Mouse (Mus musculus) stomach, embryonic 16.5 days (tissue): ENCODE measurements at regions not wholly inside any gene's neighbourhood (a gene's known extent, or its start where the extent isn't known, plus 50 kb on each side); places are given as distances from the start of the nearest gene placed in this dataset.

Source experiments
- ATAC-seq: fragments of 200-750 bp; cut with Nextera tagmentation; 2 replicates; pipeline ENCODE4 v1.8.0; 2017; ENCODE audit warnings: moderate number of reproducible peaks, moderate TSS enrichment; ENCODE audit not compliant: insufficient read depth, low FRiP score
- H3K27ac ChIP-seq: fragments of 300-500 bp; sonication (generic); 2 replicates; pipeline ENCODE4 v1.5.1; 2014; ENCODE audit warnings: low read length
- H3K27me3 ChIP-seq: fragments of 300-500 bp; sonication (generic); 2 replicates; pipeline ENCODE4 v1.6.1; 2014; ENCODE audit warnings: low read length, control low read depth, mixed read lengths; ENCODE audit not compliant: control insufficient read depth, insufficient read depth
- H3K36me3 ChIP-seq: fragments of 300-500 bp; sonication (generic); 2 replicates; pipeline ENCODE4 v1.6.1; 2014; ENCODE audit warnings: low read length; ENCODE audit not compliant: control insufficient read depth, insufficient read depth
- H3K4me1 ChIP-seq: fragments of 300-500 bp; sonication (generic); 2 replicates; pipeline ENCODE4 v1.6.1; 2014; ENCODE audit warnings: low read length, control low read depth, mixed read lengths; ENCODE audit not compliant: control insufficient read depth, insufficient read depth
- H3K4me2 ChIP-seq: fragments of 300-500 bp; sonication (generic); 2 replicates; pipeline ENCODE4 v1.6.1; 2014; ENCODE audit warnings: low read depth, low read length, mixed read lengths
- H3K4me3 ChIP-seq: fragments of 300-500 bp; sonication (generic); replicated peaks from 2 replicates; pipeline ENCODE4 v1.5.1; 2014; ENCODE audit warnings: mild to moderate bottlenecking, low read length
- H3K9ac ChIP-seq: fragments of 300-500 bp; sonication (generic); 2 replicates; pipeline ENCODE4 v1.6.1; 2014; ENCODE audit warnings: low read length
- H3K9me3 ChIP-seq: fragments of 300-500 bp; sonication (generic); replicated peaks from 2 replicates; pipeline ENCODE4 v1.6.1; 2016; ENCODE audit warnings: low read length, control low read depth; ENCODE audit not compliant: control insufficient read depth
- WGBS: fragments of 180-500 bp; shearing (Covaris S2); extraction: QIAGEN DNeasy Blood & Tissue Kit; methylation state at CpG from one replicate; pipeline ENCODE4 v1.1.7; 2014; 5-methylcytosine and 5-hydroxymethylcytosine counted together

- Histone ChIP-seq H3K27me3 (no peaks in the 10 kb centered on the region), H3K4me2 (peak overlapping the region; percentile 44; the same call in 1 of the 2 replicates), H3K36me3 (no peaks in the 10 kb centered on the region), H3K9me3 (no peaks in the 10 kb centered on the region), H3K9ac (peak overlapping the region; percentile 54; the same call in 1 of the 2 replicates), H3K27ac (no peak overlapping the region; the same call in 1 of the 2 replicates), H3K4me1 (peaks cover 13% of the 10 kb centered on the region), H3K4me3 (no peak overlapping the region)
- peak; percentile 46; the same call in 1 of the 2 replicates for ATAC-seq
- WGBS, result 21% methylated on average over 3 of the region's 3 CpGs
Observed at GRCm38 (mm10) chr4:95105424-95105823, 53.4 kb upstream of the Jun start.

- Histone ChIP-seq H3K4me3 (peak overlapping the region; percentile 11; the same call in 1 of the 2 replicates), H3K9me3 (no peaks in the 10 kb centered on the region), H3K4me2 (peak overlapping the region; percentile 44), H3K27me3 (no peaks in the 10 kb centered on the region), H3K4me1 (peaks cover 13% of the 10 kb centered on the region), H3K27ac (peak overlapping the region; percentile 64), H3K36me3 (no peaks in the 10 kb centered on the region), H3K9ac (peak overlapping the region; percentile 54)
- 32% methylated on average over 16 of the region's 16 CpGs for WGBS
- ATAC-seq, result peak; percentile 53
Observed at GRCm38 (mm10) chr4:95105926-95106622, 54.1 kb upstream of the Jun start.

- no peaks in the 10 kb centered on the region for H3K9me3 ChIP-seq
- H3K27ac ChIP-seq, result no peak overlapping the region
- 75% methylated on average over 10 of the region's 10 CpGs for WGBS
- ATAC-seq, result no peak
- H3K4me2 ChIP-seq, result no peak overlapping the region
- no peak overlapping the region for H3K4me3 ChIP-seq
- H3K27me3 ChIP-seq, result no peaks in the 10 kb centered on the region
- no peaks in the 10 kb centered on the region for H3K36me3 ChIP-seq
- peaks cover 13% of the 10 kb centered on the region for H3K4me1 ChIP-seq
- no peak overlapping the region for H3K9ac ChIP-seq
Observed at GRCm38 (mm10) chr4:95106881-95107665, 55.1 kb upstream of the Jun start.

GRCm38 (mm10) chr4:95108811-95109210 is 56.8 kb upstream of the Jun start:
- Histone ChIP-seq H3K27me3 (no peaks in the 10 kb centered on the region), H3K9ac (no peak overlapping the region), H3K9me3 (no peaks in the 10 kb centered on the region), H3K27ac (no peak overlapping the region), H3K36me3 (no peaks in the 10 kb centered on the region), H3K4me2 (no peak overlapping the region), H3K4me3 (no peak overlapping the region), H3K4me1 (peaks cover 13% of the 10 kb centered on the region)
- no peak for ATAC-seq
- 65% methylated on average over 6 of the region's 6 CpGs for WGBS

- WGBS, result 86% methylated on average over 8 of the region's 8 CpGs
Observed at GRCm38 (mm10) chr4:95110828-95111227, 58.8 kb upstream of the Jun start.

GRCm38 (mm10) chr4:95117158-95117681 is 65.2 kb upstream of the Jun start:
- Histone ChIP-seq H3K27me3 (no peaks in the 10 kb centered on the region), H3K9me3 (no peaks in the 10 kb centered on the region), H3K4me3 (no peak overlapping the region), H3K4me1 (no peaks in the 10 kb centered on the region), H3K4me2 (no peak overlapping the region), H3K9ac (no peak overlapping the region), H3K27ac (no peak overlapping the region), H3K36me3 (no peaks in the 10 kb centered on the region)
- WGBS, result 55% methylated on average over 5 of the region's 5 CpGs
- ATAC-seq, result no peak

More at GRCm38 (mm10) chr4:95110828-95111227, 58.8 kb upstream of the Jun start:
- H3K9ac ChIP-seq, result no peak overlapping the region
- peaks cover 6% of the 10 kb centered on the region; the same call in 1 of the 2 replicates for H3K4me1 ChIP-seq
- no peaks in the 10 kb centered on the region for H3K9me3 ChIP-seq
- H3K4me3 ChIP-seq, result no peak overlapping the region
- no peaks in the 10 kb centered on the region for H3K27me3 ChIP-seq
- ATAC-seq, result no peak
- no peaks in the 10 kb centered on the region for H3K36me3 ChIP-seq
- H3K4me2 ChIP-seq, result no peak overlapping the region
- no peak overlapping the region for H3K27ac ChIP-seq

GRCm38 (mm10) chr4:95120876-95121275 is 68.9 kb upstream of the Jun start:
- Histone ChIP-seq H3K4me1 (no peaks in the 10 kb centered on the region), H3K36me3 (no peaks in the 10 kb centered on the region), H3K9me3 (no peaks in the 10 kb centered on the region), H3K4me2 (no peak overlapping the region), H3K4me3 (no peak overlapping the region), H3K27me3 (no peaks in the 10 kb centered on the region), H3K9ac (no peak overlapping the region), H3K27ac (no peak overlapping the region)
- 79% methylated on average over 1 of the region's 1 CpGs for whole genome bisulfite sequencing
- ATAC-seq, result no peak

GRCm38 (mm10) chr4:95125346-95125745 is 73.3 kb upstream of the Jun start:
- 76% methylated on average over 1 of the region's 1 CpGs for WGBS

GRCm38 (mm10) chr4:95127970-95128369 is 75.9 kb upstream of the Jun start:
- ATAC-seq, result no peak
- H3K27me3 ChIP-seq, result no peaks in the 10 kb centered on the region
- no peaks in the 10 kb centered on the region for H3K4me1 ChIP-seq
- 86% methylated on average over 2 of the region's 2 CpGs for WGBS
- H3K9me3 ChIP-seq, result no peaks in the 10 kb centered on the region
- no peaks in the 10 kb centered on the region for H3K36me3 ChIP-seq
- no peak overlapping the region for H3K27ac ChIP-seq
- H3K4me2 ChIP-seq, result no peak overlapping the region
- H3K4me3 ChIP-seq, result no peak overlapping the region
- H3K9ac ChIP-seq, result no peak overlapping the region

More at GRCm38 (mm10) chr4:95125346-95125745, 73.3 kb upstream of the Jun start:
- H3K4me3 ChIP-seq, result no peak overlapping the region
- H3K4me2 ChIP-seq, result no peak overlapping the region
- no peaks in the 10 kb centered on the region for H3K27me3 ChIP-seq
- H3K4me1 ChIP-seq, result no peaks in the 10 kb centered on the region
- no peak overlapping the region for H3K27ac ChIP-seq
- no peaks in the 10 kb centered on the region for H3K9me3 ChIP-seq
- ATAC-seq, result no peak
- H3K36me3 ChIP-seq, result no peaks in the 10 kb centered on the region
- H3K9ac ChIP-seq, result no peak overlapping the region
